Mouse (Mus musculus) heart, embryonic 12.5 days (tissue): ENCODE data around the gene Tm9sf3. TPM values are rescaled to one million over a fixed set of nuclear protein-coding genes. Genes with fewer than 3 reads are reported as not detected.

Experiments used
- ATAC-seq: fragments of 200-750 bp; cut with Nextera tagmentation; 2 replicates; pipeline ENCODE4 v1.8.0; 2017; ENCODE audit warnings: moderate TSS enrichment, moderate library complexity; ENCODE audit not compliant: insufficient number of reproducible peaks, low FRiP score
- H3K27ac ChIP-seq: fragments of 300-500 bp; sonication (generic); 2 replicates; pipeline ENCODE4 v1.5.1; 2016; ENCODE audit warnings: mild to moderate bottlenecking, moderate library complexity; ENCODE audit not compliant: poor library complexity, severe bottlenecking
- H3K27me3 ChIP-seq: fragments of 300-500 bp; sonication (generic); replicated peaks from 2 replicates; pipeline ENCODE4 v1.6.1; 2016; ENCODE audit warnings: mild to moderate bottlenecking, moderate library complexity
- H3K36me3 ChIP-seq: fragments of 300-500 bp; sonication (generic); 2 replicates; pipeline ENCODE4 v1.6.1; 2016; ENCODE audit warnings: mild to moderate bottlenecking, moderate library complexity
- H3K4me1 ChIP-seq: fragments of 300-500 bp; sonication (generic); replicated peaks from 2 replicates; pipeline ENCODE4 v1.6.1; 2016; ENCODE audit warnings: mild to moderate bottlenecking
- H3K4me2 ChIP-seq: fragments of 300-500 bp; sonication (generic); 2 replicates; pipeline ENCODE4 v1.6.1; 2016; ENCODE audit warnings: mild to moderate bottlenecking, moderate library complexity
- H3K4me3 ChIP-seq: fragments of 300-500 bp; sonication (generic); 2 replicates; pipeline ENCODE4 v1.5.1; 2016; ENCODE audit warnings: mild to moderate bottlenecking
- H3K9ac ChIP-seq: fragments of 300-500 bp; sonication (generic); 2 replicates; pipeline ENCODE4 v1.6.1; 2016; ENCODE audit warnings: mild to moderate bottlenecking, moderate library complexity
- H3K9me3 ChIP-seq: fragments of 300-500 bp; sonication (generic); replicated peaks from 2 replicates; pipeline ENCODE4 v1.6.1; 2016; ENCODE audit warnings: mild to moderate bottlenecking, moderate library complexity
- WGBS: fragments of 180-500 bp; shearing (Covaris S2); methylation state at CpG from one replicate; pipeline ENCODE4 v1.1.7; 2016; 5-methylcytosine and 5-hydroxymethylcytosine counted together
- polyA plus RNA-seq: library from polyadenylated mRNA; unstranded; fragments of >200 nt; fragmentation: Nextera tagmentation; extraction: Ambion mirVana; gene quantifications from 2 replicates; pipeline ENCODE4 v1.2.1, GENCODE M21; 2016

The Tm9sf3 gene
- polyA plus RNA-seq, 1 experiment from 2014 or later: 140 TPM

DNA sequence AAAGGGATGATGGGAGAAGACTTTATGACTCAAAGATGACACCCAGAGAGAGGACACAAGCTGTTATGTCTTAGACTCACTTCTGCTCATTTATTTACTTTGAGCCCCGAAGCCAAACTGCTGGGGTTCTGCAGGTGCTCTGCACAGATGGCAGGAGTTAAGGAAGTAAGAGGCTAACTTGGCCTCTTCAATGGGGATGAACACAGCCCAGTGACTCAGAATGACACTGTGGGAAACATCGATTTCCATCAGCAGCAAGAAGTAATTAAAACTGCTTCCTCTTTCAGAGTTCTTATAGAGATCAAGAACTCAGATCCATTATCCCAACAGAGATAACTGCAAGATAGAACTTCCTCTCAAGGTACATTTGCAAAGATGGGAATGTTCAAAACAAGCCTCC, 86.9 kb downstream of the Tm9sf3 start:
- Histone ChIP-seq H3K36me3 (no peaks in the 10 kb centered on the region), H3K4me3 (no peak overlapping the region), H3K4me1 (no peaks in the 10 kb centered on the region), H3K27me3 (0 out of 2 replicates have a peak, but pooled peaks cover 5% of the 10 kb centered on the region), H3K9me3 (no peaks in the 10 kb centered on the region), H3K9ac (no peak overlapping the region), H3K27ac (no peak overlapping the region), H3K4me2 (no peak overlapping the region)
- no peak for ATAC-seq
- 63% methylated on average over 2 of the region's 2 CpGs for WGBS

GRCm38 (mm10) chr19:41165914-41166235, 97.9 kb downstream of the Tm9sf3 start:
- Histone ChIP-seq H3K9me3 (no peaks in the 10 kb centered on the region), H3K36me3 (no peaks in the 10 kb centered on the region), H3K9ac (no peak overlapping the region), H3K27ac (no peak overlapping the region), H3K4me1 (no peaks in the 10 kb centered on the region), H3K4me2 (no peak overlapping the region), H3K27me3 (no peaks in the 10 kb centered on the region), H3K4me3 (no peak overlapping the region)
- 81% methylated on average over 5 of the region's 5 CpGs for WGBS
- no peak for ATAC-seq

GRCm38 (mm10) chr19:41165144-41165913, 98.5 kb downstream of the Tm9sf3 start:
- no peaks in the 10 kb centered on the region for H3K9me3 ChIP-seq
- no peak overlapping the region for H3K4me3 ChIP-seq
- no peak overlapping the region for H3K27ac ChIP-seq
- H3K36me3 ChIP-seq: no peaks in the 10 kb centered on the region
- no peaks in the 10 kb centered on the region for H3K27me3 ChIP-seq
- H3K4me1 ChIP-seq: no peaks in the 10 kb centered on the region
- H3K4me2 ChIP-seq: no peak overlapping the region
- 79% methylated on average over 14 of the region's 14 CpGs for WGBS
- ATAC-seq: no peak
- H3K9ac ChIP-seq: no peak overlapping the region

GRCm38 (mm10) chr19:41164447-41165095, 99.2 kb downstream of the Tm9sf3 start:
- Histone ChIP-seq H3K4me2 (no peak overlapping the region), H3K27me3 (no peaks in the 10 kb centered on the region), H3K4me3 (no peak overlapping the region), H3K36me3 (no peaks in the 10 kb centered on the region), H3K9me3 (no peaks in the 10 kb centered on the region), H3K27ac (no peak overlapping the region), H3K4me1 (no peaks in the 10 kb centered on the region), H3K9ac (no peak overlapping the region)
- ATAC-seq: no peak
- WGBS: 77% methylated on average over 10 of the region's 10 CpGs

Other genes with a start within 250 kb of the Tm9sf3 start
- not detected in 2 replicates for gene Dntt, start 234.7 kb downstream of the Tm9sf3 start, polyA plus RNA-seq
- 0.17 and 0.27 TPM in 2 replicates for gene Opalin, start 186.9 kb downstream of the Tm9sf3 start, polyA plus RNA-seq
- gene Tll2, start 57.2 kb downstream of the Tm9sf3 start, polyA plus RNA-seq: 0.05 TPM in 1 of 2 replicates, not detected in the other
- 1.3 and 1.4 TPM in 2 replicates for gene Pik3ap1, start 121.1 kb upstream of the Tm9sf3 start, polyA plus RNA-seq
- 14.0 and 16.0 TPM in 2 replicates for gene Lcor, start 218.6 kb upstream of the Tm9sf3 start, polyA plus RNA-seq